Mouse (Mus musculus): Measurements from ENCODE around the gene Mfap5.
A peak's percentile ranks its signal among the peaks of the same experiment; 100 is the strongest.
"Not testable (repeated sequence)": the region's sequence is repeated elsewhere in the genome, so short reads cannot be mapped to it uniquely, and the experiment has no call there.

The Mfap5 gene

GRCm38 (mm10) chr6:122505545-122505944 lies at the start of gene Mfap5:
Gene Mfap5 (plus strand): TSS chr6:122505845.
- no peak for DNase-seq (ENCODE audit: low spot score)

GRCm38 (mm10) chr6:122458946-122459693 lies 46.5 kb upstream of the Mfap5 start:
- DNase-seq (ENCODE audit: low spot score), result no peak

- no peak for DNase-seq (ENCODE audit: low spot score)
These were observed 39.4 kb upstream of the Mfap5 start for GRCm38 (mm10) chr6:122466092-122466713.

GRCm38 (mm10) chr6:122469030-122469640 lies 36.5 kb upstream of the Mfap5 start:
- DNase-seq (ENCODE audit: low spot score), result no peak

DNA sequence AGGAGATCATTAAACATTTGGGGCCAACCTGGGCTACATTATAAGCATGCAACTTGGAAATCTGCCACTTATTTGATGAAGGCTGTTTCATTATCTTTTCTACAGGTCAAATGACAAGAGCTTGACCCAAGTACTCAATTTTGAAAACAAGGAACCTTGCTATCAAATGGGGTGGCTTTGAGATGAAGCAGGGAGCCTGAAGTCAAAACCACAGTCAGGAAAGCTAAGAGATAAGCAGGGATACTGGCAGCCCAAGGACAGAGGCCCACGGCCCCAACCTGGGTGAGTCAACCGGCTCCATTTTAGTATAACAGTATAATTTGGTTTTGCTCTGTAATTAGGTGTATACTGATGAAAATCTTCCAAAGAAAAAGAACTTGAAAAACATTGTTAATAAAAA lies 35.4 kb upstream of the Mfap5 start:
- no peak for DNase-seq (ENCODE audit: low spot score)

GRCm38 (mm10) chr6:122471461-122471860 lies 34.2 kb upstream of the Mfap5 start:
- DNase-seq (ENCODE audit: low spot score), result not testable (repeated sequence)

GRCm38 (mm10) chr6:122478062-122478461 lies 27.6 kb upstream of the Mfap5 start:
- no peak for DNase-seq (ENCODE audit: low spot score)

- peak; percentile 57 for DNase-seq (ENCODE audit: low spot score)
These were observed 20.0 kb upstream of the Mfap5 start for GRCm38 (mm10) chr6:122485401-122486296.

- peak; percentile 85 for DNase-seq (ENCODE audit: low spot score)
These were observed 19.1 kb upstream of the Mfap5 start for GRCm38 (mm10) chr6:122486297-122487117.

DNA sequence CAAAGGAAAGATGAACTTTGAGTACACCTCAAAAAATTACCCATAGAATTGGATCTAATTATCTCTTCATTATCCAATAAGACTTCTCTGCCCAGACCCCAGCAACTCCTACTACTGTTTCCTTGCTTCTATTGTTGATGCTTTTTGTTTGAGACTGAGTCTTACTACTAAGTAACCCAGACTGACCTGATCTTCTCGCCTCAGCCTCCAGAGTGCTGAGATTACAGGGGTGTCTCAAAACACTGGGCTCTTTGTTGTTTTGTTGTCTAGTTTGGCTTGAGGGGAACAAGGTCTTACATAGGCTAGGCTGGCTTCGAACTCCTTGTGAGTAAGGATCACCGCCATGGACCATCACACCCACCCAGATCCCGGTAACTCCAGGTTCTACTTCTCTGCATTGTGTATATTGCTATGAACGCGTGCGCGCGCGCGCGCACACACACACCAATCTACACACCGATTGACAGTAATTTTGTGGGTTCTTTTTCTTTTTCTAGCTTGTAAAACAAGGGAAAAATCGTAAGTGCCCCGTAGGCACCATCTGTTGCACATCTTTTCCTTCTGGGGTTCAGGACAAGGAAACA lies 14.6 kb upstream of the Mfap5 start:
- DNase-seq (ENCODE audit: low spot score), result no peak

GRCm38 (mm10) chr6:122491557-122491956 lies 14.1 kb upstream of the Mfap5 start:
- peak; percentile 86 for DNase-seq (ENCODE audit: low spot score)

DNA sequence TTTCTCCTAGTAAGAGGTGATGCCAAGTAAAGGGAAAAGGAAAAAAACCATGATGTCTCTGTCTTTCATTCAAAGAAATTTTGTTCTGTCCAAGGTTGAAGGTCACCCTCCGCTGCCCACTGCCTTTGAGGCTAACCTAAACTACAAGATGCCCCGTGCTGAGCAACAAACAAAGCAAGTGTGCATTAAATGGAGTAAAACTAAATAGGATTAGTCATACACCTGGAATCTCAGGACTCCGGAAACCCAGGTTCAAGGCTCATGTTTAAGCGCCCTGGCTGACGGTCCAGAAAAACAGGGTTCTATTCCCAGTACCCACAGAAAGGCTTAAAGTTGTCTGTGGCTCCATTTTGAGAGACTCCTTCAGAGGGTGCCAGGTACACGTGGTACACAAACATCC lies 13.2 kb upstream of the Mfap5 start:
- DNase-seq (ENCODE audit: low spot score), result no peak

DNA sequence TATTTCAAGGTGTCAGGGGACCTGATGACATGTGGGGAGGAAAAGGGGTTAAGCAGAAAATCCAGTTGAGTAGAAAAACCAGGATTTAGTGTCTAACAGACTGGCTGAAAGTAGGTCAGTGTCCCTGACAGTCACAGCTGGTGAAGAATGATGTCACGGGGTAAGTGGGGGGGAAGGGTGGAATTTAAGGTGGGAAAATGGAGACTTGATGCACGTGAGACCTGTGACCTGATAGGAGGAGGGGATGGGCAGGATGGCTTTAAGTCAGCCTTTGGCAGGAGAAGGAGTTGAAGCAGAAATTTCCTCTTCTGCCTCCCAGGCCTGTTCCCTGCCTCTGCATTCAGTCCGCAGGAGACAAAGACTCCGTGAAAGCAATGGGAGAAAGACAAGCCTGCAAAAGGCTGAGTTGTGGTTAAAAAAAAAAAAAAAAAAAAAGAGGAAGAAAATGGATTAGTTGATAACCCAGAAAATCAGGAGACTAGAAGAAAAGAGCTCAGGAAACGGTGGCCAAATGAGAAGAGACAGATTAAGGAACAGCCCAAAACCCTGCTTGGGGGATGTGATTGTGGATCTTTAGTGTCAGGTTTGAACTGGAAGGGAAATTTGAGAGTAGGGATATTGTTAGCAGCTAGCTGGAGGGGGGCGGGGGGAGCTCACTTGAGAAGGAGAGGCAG lies 11.7 kb upstream of the Mfap5 start:
- peak; percentile 80 for DNase-seq (ENCODE audit: low spot score)

DNA sequence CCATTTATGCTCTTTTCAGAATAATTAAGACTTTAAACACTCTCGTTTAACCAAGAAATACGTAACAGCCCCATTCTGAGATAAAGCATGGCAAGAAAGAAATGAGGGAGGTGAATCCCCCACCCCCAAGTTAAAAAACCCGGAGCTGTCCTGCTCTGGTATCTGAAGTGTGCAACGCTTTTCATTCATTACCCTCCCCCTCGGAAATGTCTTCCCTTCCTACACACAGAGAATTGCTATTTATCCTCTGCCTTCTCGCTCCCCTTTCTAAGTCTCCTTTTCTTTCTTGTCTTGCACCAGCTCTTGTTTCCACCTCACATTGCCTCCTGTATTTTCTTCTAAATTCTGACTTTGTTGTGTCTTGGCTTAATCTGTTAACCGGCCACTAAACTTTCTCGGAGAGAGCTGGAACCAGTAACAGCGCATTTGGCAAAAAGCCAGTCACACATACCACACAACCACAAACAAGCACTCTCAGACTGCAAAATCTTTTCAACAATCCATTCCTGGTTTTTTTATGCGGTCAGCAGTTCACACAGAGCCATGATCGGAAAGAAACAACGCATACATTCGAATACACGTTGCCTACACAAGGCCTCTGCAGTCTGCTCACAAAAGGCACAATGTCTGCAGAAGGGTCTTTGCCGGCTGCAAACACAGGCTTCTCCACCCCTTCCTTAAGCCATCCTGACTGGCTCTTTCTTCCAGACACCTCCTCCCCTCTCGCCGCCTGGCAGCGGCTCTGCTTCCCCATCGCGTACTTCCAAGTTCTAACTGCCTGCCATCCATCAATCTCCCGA lies 10.4 kb upstream of the Mfap5 start:
- DNase-seq (ENCODE audit: low spot score), result peak; percentile 47

DNA sequence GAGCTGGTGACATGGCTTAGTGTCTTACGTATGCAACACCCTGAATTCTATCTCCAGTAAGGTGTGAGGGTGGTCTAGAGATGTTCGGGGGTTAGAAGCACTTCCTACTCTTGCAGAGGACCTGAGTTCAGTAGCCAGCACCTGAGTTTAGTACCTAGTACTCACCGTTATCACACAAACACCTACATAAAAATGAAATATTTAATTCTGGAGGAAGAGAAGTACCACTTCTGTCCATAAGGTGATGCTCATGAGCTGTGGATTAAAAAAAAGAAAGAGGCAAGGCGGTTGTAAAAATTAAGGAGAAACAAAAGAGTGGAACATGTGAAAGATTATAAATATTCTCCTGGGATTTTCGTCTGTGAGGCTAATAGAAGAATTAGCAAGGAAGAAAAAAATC lies 9.1 kb upstream of the Mfap5 start:
- DNase-seq (ENCODE audit: low spot score), result peak; percentile 78

DNA sequence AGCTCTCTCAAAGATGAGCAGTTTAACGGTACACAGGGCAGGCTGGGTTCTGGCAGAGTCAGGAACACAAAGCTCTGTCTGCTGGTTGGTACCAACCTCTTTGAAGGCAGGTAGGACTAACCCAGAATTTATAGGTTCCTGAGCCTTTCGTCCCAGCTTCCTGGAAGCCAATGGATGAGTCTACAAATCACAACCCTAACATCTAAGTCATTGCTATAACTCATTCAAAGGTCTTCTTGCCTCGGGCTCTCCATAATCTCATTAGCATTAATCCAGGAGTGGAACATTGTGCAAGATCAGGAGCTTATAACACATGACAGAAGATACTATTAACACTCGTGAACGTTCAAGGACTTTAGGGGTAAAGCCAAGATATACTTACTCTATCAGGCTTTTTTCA lies 7.0 kb upstream of the Mfap5 start, which contains the start of gene Rimklb:
Gene Rimklb, minus strand, starts transcription at position 101 of the 400 bp plus-strand sequence.
- DNase-seq (ENCODE audit: low spot score), result no peak

DNA sequence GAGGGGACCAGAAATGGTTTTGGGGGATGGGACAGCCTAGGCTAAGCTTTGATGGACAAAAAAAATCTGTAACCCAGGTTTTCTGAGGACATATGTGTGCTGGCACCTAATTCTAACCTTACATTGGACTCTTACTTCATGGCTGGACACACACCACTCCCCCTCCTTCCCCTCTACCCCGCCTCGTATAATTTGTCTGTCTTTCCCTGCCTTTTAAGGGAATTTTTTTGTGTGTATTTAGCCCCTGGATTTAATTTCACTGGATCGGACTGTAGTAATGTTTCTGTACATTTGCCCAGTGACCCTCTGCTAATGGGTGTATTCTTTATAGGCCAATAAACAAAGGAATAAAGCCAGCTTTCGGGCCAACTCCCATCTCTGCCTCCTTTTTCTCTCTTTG lies 604 bp upstream of the Mfap5 start:
- no peak for DNase-seq (ENCODE audit: low spot score)

- no peak for DNase-seq (ENCODE audit: low spot score)
These were observed 2.8 kb downstream of the Mfap5 start for GRCm38 (mm10) chr6:122508494-122508893.
